Comparison of ENCODE assay signal across 8 mouse cellular contexts in the genomic region with DNA sequence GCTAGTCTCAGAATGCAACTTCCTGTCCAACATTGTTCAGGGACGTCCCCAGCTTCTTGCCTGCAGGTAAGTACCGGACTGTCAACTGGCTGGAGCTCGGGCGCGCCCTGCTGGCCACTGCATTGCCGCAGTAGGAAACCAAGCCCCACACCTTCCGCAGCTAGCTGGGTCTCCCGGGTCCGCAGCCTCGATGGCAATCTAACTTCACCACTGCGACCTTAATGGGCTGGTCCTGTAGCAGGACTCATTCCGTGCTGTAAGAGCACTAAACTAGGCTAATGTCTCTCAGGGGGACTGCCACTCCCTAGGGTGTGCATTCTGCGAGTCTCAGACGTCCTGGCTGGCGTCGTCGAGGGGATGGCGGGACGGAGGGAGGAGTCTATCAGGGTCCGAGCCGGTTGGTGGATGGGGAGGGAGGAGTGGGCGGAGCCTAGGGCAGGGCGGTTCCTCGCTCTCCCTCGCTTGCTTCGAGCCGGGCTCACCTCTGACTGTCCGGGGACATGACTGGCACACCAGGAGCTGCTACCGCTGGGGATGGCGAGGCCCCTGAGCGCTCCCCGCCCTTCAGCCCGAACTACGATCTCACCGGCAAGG. TPM values are rescaled to one million over a fixed set of nuclear protein-coding genes. Genes with fewer than 3 reads are reported as not detected.
DNase-seq lines count a peak whose midpoint lies in the region; ATAC-seq and TF ChIP-seq lines count a peak whose summit lies in the region.

No protein-coding gene starts in this region.

- peaks cover 34% of the 10 kb centered on the region for H3K4me1 ChIP-seq in E14TG2a.4 (replicated peaks; ENCODE audit: low read depth, low read length)
- peaks cover 7% of the 10 kb centered on the region for H3K4me1 ChIP-seq in embryonic facial prominence, embryonic 14.5 days (ENCODE audit: control insufficient read depth, insufficient read depth, low read length)
- H3K4me1 ChIP-seq in heart, embryonic 15.5 days (replicated peaks): peaks cover 27% of the 10 kb centered on the region
- peaks cover 18% of the 10 kb centered on the region for H3K4me1 ChIP-seq in lung, embryonic 15.5 days

- no peaks in the 10 kb centered on the region for H3K36me3 ChIP-seq in E14TG2a.4 (ENCODE audit: insufficient read depth, low read length)
- no peaks in the 10 kb centered on the region for H3K36me3 ChIP-seq in embryonic facial prominence, embryonic 14.5 days (ENCODE audit: control insufficient read depth, insufficient read depth, low read length)
- H3K36me3 ChIP-seq in heart, embryonic 15.5 days: no peaks in the 10 kb centered on the region
- H3K36me3 ChIP-seq in lung, embryonic 15.5 days: no peaks in the 10 kb centered on the region

- under 1% methylated on average over 23 of the region's 35 CpGs for WGBS in embryonic facial prominence, embryonic 14.5 days
- WGBS in heart, embryonic 15.5 days: under 1% methylated on average over 35 of the region's 35 CpGs
- under 1% methylated on average over 35 of the region's 35 CpGs for WGBS in lung, embryonic 15.5 days

- peaks cover 70% of the 10 kb centered on the region for H3K27me3 ChIP-seq in E14TG2a.4 (ENCODE audit: insufficient read depth, low read length)
- peaks cover 32% of the 10 kb centered on the region for H3K27me3 ChIP-seq in embryonic facial prominence, embryonic 14.5 days (replicated peaks; ENCODE audit: control insufficient read depth, insufficient read depth, low read length)
- peaks cover 46% of the 10 kb centered on the region for H3K27me3 ChIP-seq in heart, embryonic 15.5 days
- peaks cover 35% of the 10 kb centered on the region for H3K27me3 ChIP-seq in lung, embryonic 15.5 days

- H3K27ac ChIP-seq in embryonic facial prominence, embryonic 14.5 days (replicated peaks; ENCODE audit: low read depth, low read length): no peak overlapping the region
- H3K27ac ChIP-seq in heart, embryonic 15.5 days: no peak overlapping the region
- no peak overlapping the region for H3K27ac ChIP-seq in lung, embryonic 15.5 days

- ATAC-seq in embryonic facial prominence, embryonic 14.5 days (ENCODE audit: low read depth): peak; percentile 60
- ATAC-seq in heart, embryonic 15.5 days (replicated peaks; ENCODE audit: insufficient number of reproducible peaks, insufficient read depth, low FRiP score, low read depth): peak; percentile 68
- ATAC-seq in lung, embryonic 15.5 days (ENCODE audit: borderline replicate concordance, extremely low read depth, low FRiP score, low TSS enrichment): peak; percentile 51; the same call in 1 of the 2 replicates
- ATAC-seq in neutrophil, adult 5-6 weeks (ENCODE audit: extremely low read depth, insufficient number of reproducible peaks, low FRiP score, poor library complexity, severe bottlenecking): peak; percentile 83

- no peaks in the 10 kb centered on the region for H3K9me3 ChIP-seq in E14TG2a.4 (ENCODE audit: low read length)
- H3K9me3 ChIP-seq in embryonic facial prominence, embryonic 14.5 days (ENCODE audit: control insufficient read depth, low read length): no peaks in the 10 kb centered on the region
- H3K9me3 ChIP-seq in heart, embryonic 15.5 days (replicated peaks): no peaks in the 10 kb centered on the region
- no peaks in the 10 kb centered on the region for H3K9me3 ChIP-seq in lung, embryonic 15.5 days

- peak; percentile 49 to 62 for DNase-seq in adrenal gland, postnatal 4 days (ENCODE audit: low spot score in 2 of 2)
- DNase-seq in embryonic facial prominence, embryonic 14.5 days (ENCODE audit: low spot score): peak; percentile 71
- DNase-seq in kidney, postnatal 10 days: peak; percentile 89
- peak; percentile 85 to 87 for DNase-seq in thymus, postnatal 10 days (ENCODE audit: low spot score in 2 of 2)

- peak overlapping the region; percentile 51 for H3K4me2 ChIP-seq in embryonic facial prominence, embryonic 14.5 days (ENCODE audit: low read depth, low read length)
- peak overlapping the region; percentile 60 for H3K4me2 ChIP-seq in heart, embryonic 15.5 days
- peak overlapping the region; percentile 54 for H3K4me2 ChIP-seq in lung, embryonic 15.5 days

- H3K9ac ChIP-seq in embryonic facial prominence, embryonic 14.5 days (ENCODE audit: low read depth, low read length): 0 out of 2 replicates have a peak overlapping the region, but pooled peaks have one; percentile 34
- no peak overlapping the region for H3K9ac ChIP-seq in heart, embryonic 15.5 days
- 0 out of 2 replicates have a peak overlapping the region, but pooled peaks have one; percentile 6 for H3K9ac ChIP-seq in lung, embryonic 15.5 days

- peak overlapping the region; percentile 78 for H3K4me3 ChIP-seq in E14TG2a.4 (replicated peaks; ENCODE audit: low read length)
- peak overlapping the region; percentile 25 for H3K4me3 ChIP-seq in embryonic facial prominence, embryonic 14.5 days (ENCODE audit: low read depth, low read length)
- H3K4me3 ChIP-seq in heart, embryonic 15.5 days: peak overlapping the region; percentile 40
- peak overlapping the region; percentile 34 for H3K4me3 ChIP-seq in lung, embryonic 15.5 days

- TF ChIP-seq CTCF in E14TG2a.4 (conservative IDR thresholded peaks at IDR 0.05; ENCODE audit: low read length): peak; percentile 45

RNA-seq across cellular contexts. Expression of a gene that starts 9.3 kb away (rescaled TPM):
- 10 to 100 TPM; 28.9 to 37.6 TPM for total RNA-seq in adrenal gland, postnatal 4 days (2021)
- 40.6 and 43.5 TPM in 2 replicates for polyA plus RNA-seq in embryonic facial prominence, embryonic 14.5 days (2014; fragmentation: Nextera tagmentation; extraction: Ambion mirVana)
- polyA plus RNA-seq in heart, embryonic 15.5 days (2015; fragmentation: Nextera tagmentation; extraction: Ambion mirVana): 24.6 and 46.4 TPM in 2 replicates
- 55.0 and 58.2 TPM in 2 replicates for polyA plus RNA-seq in lung, embryonic 15.5 days (2015; fragmentation: Nextera tagmentation; extraction: Ambion mirVana)
- total RNA-seq in neutrophil, adult 5-6 weeks (2017): 115 and 118 TPM in 2 replicates

RNA-seq across cellular contexts. Expression of a gene that starts 20.0 kb away (rescaled TPM):
- total RNA-seq in adrenal gland, postnatal 4 days (2021): 1 to 10 TPM; 2.0 to 2.2 TPM
- 0.14 and 0.56 TPM in 2 replicates for polyA plus RNA-seq in embryonic facial prominence, embryonic 14.5 days (2014; fragmentation: Nextera tagmentation; extraction: Ambion mirVana)
- 0.37 and 1.2 TPM in 2 replicates for polyA plus RNA-seq in heart, embryonic 15.5 days (2015; fragmentation: Nextera tagmentation; extraction: Ambion mirVana)
- 1.3 and 1.8 TPM in 2 replicates for polyA plus RNA-seq in lung, embryonic 15.5 days (2015; fragmentation: Nextera tagmentation; extraction: Ambion mirVana)
- 369 and 393 TPM in 2 replicates for total RNA-seq in neutrophil, adult 5-6 weeks (2017)

RNA-seq across cellular contexts. Expression of a gene that starts 33.5 kb away (rescaled TPM):
- 10 to 100 TPM; 11.9 to 12.0 TPM for total RNA-seq in adrenal gland, postnatal 4 days (2021)
- polyA plus RNA-seq in embryonic facial prominence, embryonic 14.5 days (2014; fragmentation: Nextera tagmentation; extraction: Ambion mirVana): 12.5 and 14.9 TPM in 2 replicates
- 6.6 and 11.4 TPM in 2 replicates for polyA plus RNA-seq in heart, embryonic 15.5 days (2015; fragmentation: Nextera tagmentation; extraction: Ambion mirVana)
- polyA plus RNA-seq in lung, embryonic 15.5 days (2015; fragmentation: Nextera tagmentation; extraction: Ambion mirVana): 10.5 and 12.3 TPM in 2 replicates
- 9.3 and 19.8 TPM in 2 replicates for total RNA-seq in neutrophil, adult 5-6 weeks (2017)

RNA-seq across cellular contexts. Expression of a gene that starts 33.9 kb away (rescaled TPM):
- total RNA-seq in adrenal gland, postnatal 4 days (2021): 10 to 100 TPM; 21.6 to 22.1 TPM
- 20.0 and 23.3 TPM in 2 replicates for polyA plus RNA-seq in embryonic facial prominence, embryonic 14.5 days (2014; fragmentation: Nextera tagmentation; extraction: Ambion mirVana)
- polyA plus RNA-seq in heart, embryonic 15.5 days (2015; fragmentation: Nextera tagmentation; extraction: Ambion mirVana): 16.2 and 20.8 TPM in 2 replicates
- 22.0 and 23.8 TPM in 2 replicates for polyA plus RNA-seq in lung, embryonic 15.5 days (2015; fragmentation: Nextera tagmentation; extraction: Ambion mirVana)
- 50.6 and 63.4 TPM in 2 replicates for total RNA-seq in neutrophil, adult 5-6 weeks (2017)

Comparison
In these comparisons a context has a peak if more than half of its experiments do, and no peak if none do; other contexts are left out.
1. H3K4me3 ChIP-seq: peak in every context shown above with its lines; median percentile 78 in E14TG2a.4; 40 in heart, embryonic 15.5 days; 34 in lung, embryonic 15.5 days; 25 in embryonic facial prominence, embryonic 14.5 days.